Mouse (Mus musculus) frontal cortex, postnatal 14 days (tissue): ENCODE data around the gene Gm17334.

Experiments used
- DNase-seq, 2 experiments: peaks; one replicate each; pipeline ENCODE4 v3.0.0; 2022; ENCODE audit warnings: low spot score in 2 of 2

The Gm17334 gene

GRCm38 (mm10) chr11:53797386-53797920 is 24.5 kb upstream of the Gm17334 start:
- no peak for DNase-seq

GRCm38 (mm10) chr11:53796409-53797151 is 23.6 kb upstream of the Gm17334 start:
- DNase-seq, result no peak

- DNase-seq, result no peak
Observed at GRCm38 (mm10) chr11:53795813-53796212, 22.8 kb upstream of the Gm17334 start.

GRCm38 (mm10) chr11:53794671-53795557 is 21.9 kb upstream of the Gm17334 start:
- DNase-seq, result no peak

GRCm38 (mm10) chr11:53794015-53794414 is 21.0 kb upstream of the Gm17334 start:
- DNase-seq, result no peak

- DNase-seq, result no peak
Observed at GRCm38 (mm10) chr11:53792986-53793385, 20.0 kb upstream of the Gm17334 start.

GRCm38 (mm10) chr11:53789277-53789676 is 16.3 kb upstream of the Gm17334 start:
- DNase-seq, result no peak

GRCm38 (mm10) chr11:53788196-53788595 is 15.2 kb upstream of the Gm17334 start:
- no peak for DNase-seq

GRCm38 (mm10) chr11:53786058-53787031 is 13.4 kb upstream of the Gm17334 start:
- no peak for DNase-seq

GRCm38 (mm10) chr11:53785311-53785936 is 12.4 kb upstream of the Gm17334 start:
- DNase-seq, result no peak

- DNase-seq, result no peak
Observed at GRCm38 (mm10) chr11:53783288-53783687, 10.3 kb upstream of the Gm17334 start.

- no peak for DNase-seq
Observed at GRCm38 (mm10) chr11:53781964-53782363, 9.0 kb upstream of the Gm17334 start.

- DNase-seq, result no peak
Observed at GRCm38 (mm10) chr11:53781201-53781775, 8.3 kb upstream of the Gm17334 start.

GRCm38 (mm10) chr11:53780262-53780661 is 7.3 kb upstream of the Gm17334 start:
- DNase-seq, result no peak

GRCm38 (mm10) chr11:53779808-53780207 is 6.8 kb upstream of the Gm17334 start:
- no peak for DNase-seq

- no peak for DNase-seq
Observed at GRCm38 (mm10) chr11:53778455-53778854, 5.5 kb upstream of the Gm17334 start.

GRCm38 (mm10) chr11:53777736-53778135 is 4.7 kb upstream of the Gm17334 start:
- no peak for DNase-seq

GRCm38 (mm10) chr11:53774659-53775255 is 1.8 kb upstream of the Gm17334 start:
- DNase-seq, result no peak

- no peak for DNase-seq
Observed at GRCm38 (mm10) chr11:53773641-53774360, 814 bp upstream of the Gm17334 start.
